Mouse (Mus musculus) lung, postnatal 0 days (tissue): ENCODE measurements around the gene Ankrd40. TPM values are rescaled to one million over a fixed set of nuclear protein-coding genes. Genes with fewer than 3 reads are reported as not detected.

Experiments used
- ATAC-seq: fragments of 200-750 bp; cut with Nextera tagmentation; 2 replicates; pipeline ENCODE4 v1.8.0; 2017; ENCODE audit warnings: moderate library complexity
- DNase-seq: peaks from one replicate; pipeline ENCODE4 v3.0.0-alpha.2; 2016; ENCODE audit warnings: low spot score
- H3K27ac ChIP-seq: fragments of 300-500 bp; sonication (generic); 2 replicates; pipeline ENCODE4 v1.5.1; 2014; ENCODE audit warnings: antibody characterized with exemption, mild to moderate bottlenecking, low read length, mixed read lengths
- H3K27me3 ChIP-seq: fragments of 300-500 bp; sonication (generic); replicated peaks from 2 replicates; pipeline ENCODE4 v1.6.1; 2014; ENCODE audit warnings: low read length, mixed read lengths; ENCODE audit not compliant: insufficient read depth
- H3K36me3 ChIP-seq: fragments of 300-500 bp; sonication (generic); 2 replicates; pipeline ENCODE4 v1.6.1; 2014; ENCODE audit warnings: low read length, mixed read lengths; ENCODE audit not compliant: insufficient read depth
- H3K4me1 ChIP-seq: fragments of 300-500 bp; sonication (generic); 2 replicates; pipeline ENCODE4 v1.6.1; 2014; ENCODE audit warnings: antibody characterized with exemption, low read depth, low read length, mixed read lengths; ENCODE audit not compliant: insufficient read depth
- H3K4me2 ChIP-seq: fragments of 300-500 bp; sonication (generic); replicated peaks from 2 replicates; pipeline ENCODE4 v1.6.1; 2014; ENCODE audit warnings: low read depth, mild to moderate bottlenecking, low read length, moderate library complexity, mixed read lengths
- H3K4me3 ChIP-seq: fragments of 300-500 bp; sonication (generic); 2 replicates; pipeline ENCODE4 v1.5.1; 2014; ENCODE audit warnings: low read depth, low read length
- H3K9ac ChIP-seq: fragments of 300-500 bp; sonication (generic); replicated peaks from 2 replicates; pipeline ENCODE4 v1.6.1; 2014; ENCODE audit warnings: low read depth, mild to moderate bottlenecking
- H3K9me3 ChIP-seq: fragments of 300-500 bp; sonication (generic); 2 replicates; pipeline ENCODE4 v1.6.1; 2016; ENCODE audit warnings: low read length, mixed read lengths
- CTCF ChIP-seq: IDR thresholded peaks from 2 replicates; pipeline ENCODE4 v1.5.1; 2016; ENCODE audit warnings: antibody characterized with exemption, mild to moderate bottlenecking
- EP300 ChIP-seq: IDR thresholded peaks from 2 replicates; pipeline ENCODE4 v1.6.1; 2016; ENCODE audit warnings: antibody characterized with exemption, mild to moderate bottlenecking, control low read depth
- WGBS: fragments of 180-500 bp; shearing (Covaris S2); extraction: QIAGEN DNeasy Blood & Tissue Kit; methylation state at CpG from one replicate; pipeline ENCODE4 v1.1.7; 2014; 5-methylcytosine and 5-hydroxymethylcytosine counted together
- polyA plus RNA-seq: library from polyadenylated mRNA; unstranded; fragments of >200 nt; fragmentation: Nextera tagmentation; extraction: Ambion mirVana; gene quantifications from 2 replicates; pipeline ENCODE4 v1.2.1, GENCODE M21; 2015

Gene Ankrd40
- polyA plus RNA-seq, 1 experiment from 2014 or later = 33.3 TPM

DNA sequence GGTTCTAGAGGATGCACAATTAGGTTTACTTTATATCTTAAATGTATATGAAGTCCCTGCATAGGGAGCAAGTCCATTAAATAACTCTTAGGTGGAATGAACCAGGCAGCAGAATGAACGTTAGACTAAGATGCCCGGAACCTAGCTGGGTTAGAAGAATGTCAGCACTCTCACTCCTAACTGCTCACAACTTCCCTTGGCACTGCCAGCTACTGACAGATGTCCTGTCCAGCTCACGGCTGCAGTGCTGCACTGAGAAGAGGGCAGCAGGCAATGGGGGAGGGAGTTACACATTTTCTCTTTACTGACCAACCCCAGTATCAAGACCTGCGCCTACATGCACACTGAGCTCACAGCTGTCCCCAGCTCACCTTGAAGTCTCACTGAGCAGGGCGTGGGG, 40.7 kb upstream of the Ankrd40 start:
- TF ChIP-seq EP300 (no peak), CTCF (no peak)
- H3K27ac ChIP-seq = peak overlapping the region; percentile 32; the same call in 1 of the 2 replicates
- H3K9ac ChIP-seq = no peak overlapping the region
- H3K4me3 ChIP-seq = no peak overlapping the region
- no peaks in the 10 kb centered on the region; the same call in 1 of the 2 replicates for H3K4me1 ChIP-seq
- WGBS = 63% methylated on average over 5 of the region's 5 CpGs
- H3K36me3 ChIP-seq = peaks cover 8% of the 10 kb centered on the region; the same call in 1 of the 2 replicates
- H3K27me3 ChIP-seq = no peaks in the 10 kb centered on the region
- DNase-seq (no peak), ATAC-seq (no peak)
- H3K4me2 ChIP-seq = no peak overlapping the region
- no peaks in the 10 kb centered on the region for H3K9me3 ChIP-seq

DNA sequence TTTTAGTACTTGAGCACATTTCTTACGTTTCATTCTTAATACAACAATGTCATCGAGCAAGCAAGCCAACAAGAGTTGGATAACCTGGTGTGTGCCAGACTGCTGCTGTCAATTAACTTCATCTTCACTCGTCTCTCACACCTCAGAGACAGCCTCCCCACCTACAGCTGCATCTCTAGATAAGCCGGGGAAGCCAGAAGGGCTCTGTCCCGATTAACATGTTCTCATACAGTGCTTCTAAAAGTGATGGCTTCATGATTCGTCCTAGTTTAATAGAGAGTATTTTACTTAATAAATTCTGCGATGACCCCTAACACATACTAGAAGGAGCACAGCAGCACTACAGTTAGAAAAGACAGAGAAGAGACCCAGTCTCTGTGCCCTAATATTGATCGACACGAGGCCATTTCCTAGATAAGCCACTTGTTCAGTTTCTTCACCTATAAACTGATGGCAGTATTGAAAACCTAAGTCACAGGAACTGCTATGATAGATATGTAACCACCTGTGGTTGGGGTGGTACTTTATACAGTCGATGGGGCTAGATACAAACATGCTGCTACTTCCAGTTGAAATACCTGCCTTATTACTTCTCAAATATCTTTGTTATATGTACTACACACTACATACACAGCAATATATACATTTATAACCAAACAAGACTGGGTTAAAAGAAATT, 37.6 kb upstream of the Ankrd40 start:
- no peaks in the 10 kb centered on the region for H3K27me3 ChIP-seq
- ATAC-seq = no peak
- 81% methylated on average over 10 of the region's 10 CpGs for WGBS
- H3K4me2 ChIP-seq = no peak overlapping the region
- TF ChIP-seq EP300 = no peak
- TF ChIP-seq CTCF = no peak
- no peak overlapping the region for H3K9ac ChIP-seq
- no peaks in the 10 kb centered on the region for H3K9me3 ChIP-seq
- no peak for DNase-seq
- no peaks in the 10 kb centered on the region; the same call in 1 of the 2 replicates for H3K4me1 ChIP-seq
- H3K4me3 ChIP-seq = no peak overlapping the region
- no peak overlapping the region for H3K27ac ChIP-seq
- peaks cover 30% of the 10 kb centered on the region; the same call in 1 of the 2 replicates for H3K36me3 ChIP-seq

DNA sequence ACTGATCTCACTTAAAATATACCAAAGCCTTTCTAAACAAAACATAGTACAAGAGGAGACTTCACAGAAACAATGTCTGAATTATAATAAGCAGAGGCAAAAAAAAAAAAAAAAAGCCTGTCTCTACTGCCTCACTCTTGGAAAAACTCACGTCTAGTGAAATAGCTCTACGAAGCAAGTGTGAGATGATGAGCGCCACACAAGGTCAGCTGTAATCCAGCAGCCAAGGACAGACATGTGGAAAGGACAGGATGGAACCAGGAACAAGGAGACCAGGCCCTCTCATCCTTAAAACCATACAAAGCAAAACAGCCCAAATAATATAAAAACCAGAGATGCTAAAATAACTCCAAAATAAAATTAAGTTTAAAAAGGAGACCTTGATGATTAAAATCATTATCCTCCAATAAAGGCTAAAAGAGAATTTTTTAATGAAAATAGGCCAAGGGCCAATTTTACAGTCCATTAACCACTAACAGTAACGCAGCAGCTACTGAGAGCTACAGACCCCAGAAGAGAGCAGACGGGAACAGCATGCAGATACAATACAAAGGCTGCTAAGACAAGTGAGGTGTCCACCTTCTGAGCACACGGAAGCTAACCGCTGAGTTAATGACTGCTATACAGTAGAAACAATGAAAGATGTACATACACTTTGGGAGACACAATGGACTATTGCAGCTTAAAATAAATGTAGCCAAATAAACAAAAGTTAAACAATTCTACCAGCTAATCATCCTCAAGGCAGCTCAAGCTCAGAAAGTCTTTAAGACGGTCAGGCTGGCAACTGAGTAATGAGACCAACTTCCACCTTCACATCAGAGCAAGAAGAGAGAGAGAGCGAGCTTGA, 32.6 kb upstream of the Ankrd40 start:
- H3K27ac ChIP-seq = no peak overlapping the region
- WGBS = 75% methylated on average over 9 of the region's 9 CpGs
- H3K4me3 ChIP-seq = no peak overlapping the region
- H3K4me2 ChIP-seq = no peak overlapping the region
- no peaks in the 10 kb centered on the region for H3K27me3 ChIP-seq
- H3K4me1 ChIP-seq = no peaks in the 10 kb centered on the region
- H3K9me3 ChIP-seq = no peaks in the 10 kb centered on the region
- TF ChIP-seq EP300 = no peak
- TF ChIP-seq CTCF = no peak
- no peak overlapping the region for H3K9ac ChIP-seq
- DNase-seq (no peak), ATAC-seq (no peak)
- H3K36me3 ChIP-seq = peaks cover 55% of the 10 kb centered on the region; the same call in 1 of the 2 replicates

DNA sequence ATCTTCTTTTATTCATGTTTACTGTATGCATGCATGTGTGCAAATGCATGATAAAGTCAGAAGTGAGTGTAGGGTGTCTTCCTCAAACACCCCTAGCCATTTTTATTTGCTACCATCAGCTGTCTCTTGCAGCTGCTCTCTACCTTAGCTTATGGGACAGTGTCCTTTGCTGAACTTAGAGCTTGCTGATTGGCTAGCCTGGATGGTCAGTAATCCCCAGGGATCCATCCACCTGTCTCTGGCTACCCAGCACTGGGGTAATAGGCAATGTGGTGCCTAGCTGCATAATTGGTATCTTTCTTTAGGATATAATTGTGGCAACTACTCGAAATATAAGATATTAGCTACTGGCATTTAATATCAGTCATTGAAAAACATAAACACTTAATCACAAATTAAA, 15.1 kb upstream of the Ankrd40 start:
- Histone ChIP-seq H3K27ac (no peak overlapping the region), H3K27me3 (no peaks in the 10 kb centered on the region), H3K4me2 (no peak overlapping the region), H3K4me1 (peaks cover 23% of the 10 kb centered on the region; the same call in 1 of the 2 replicates), H3K36me3 (no peaks in the 10 kb centered on the region), H3K9ac (no peak overlapping the region), H3K9me3 (no peaks in the 10 kb centered on the region), H3K4me3 (no peak overlapping the region)
- 86% methylated on average over 1 of the region's 1 CpGs for WGBS
- ATAC-seq = no peak
- TF ChIP-seq EP300 (no peak), CTCF (no peak)
- DNase-seq = no peak

DNA sequence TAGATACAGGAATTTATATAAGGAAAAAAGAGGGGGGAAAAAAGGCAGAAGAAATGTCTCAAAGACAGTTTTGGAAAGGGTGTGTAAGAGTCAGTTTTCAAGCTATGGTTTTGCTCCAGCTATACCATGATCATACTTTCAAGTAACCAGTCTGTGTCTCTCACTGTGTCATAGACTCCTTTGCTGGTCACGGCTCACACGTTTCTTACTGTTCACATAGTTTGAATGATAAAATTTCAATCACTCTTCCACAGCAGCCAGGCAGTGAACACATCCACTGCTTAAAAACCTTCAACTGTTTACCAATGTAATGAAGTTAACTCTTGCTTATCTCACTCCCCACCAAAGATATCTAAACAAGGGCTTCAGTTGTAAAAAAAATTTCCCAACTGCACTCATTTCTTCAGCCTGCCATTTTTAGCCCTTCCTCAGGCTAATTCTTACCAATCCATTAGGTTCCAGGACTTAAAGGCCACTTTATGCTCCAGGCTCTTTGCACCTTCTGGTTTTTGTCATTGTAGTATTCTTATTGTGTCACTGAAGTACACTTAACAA, 13.6 kb upstream of the Ankrd40 start:
- no peak for TF ChIP-seq EP300
- no peak for TF ChIP-seq CTCF
- Histone ChIP-seq H3K4me3 (no peak overlapping the region), H3K4me1 (peaks cover 23% of the 10 kb centered on the region; the same call in 1 of the 2 replicates), H3K4me2 (no peak overlapping the region), H3K9me3 (no peaks in the 10 kb centered on the region), H3K27ac (peak overlapping the region; percentile 35), H3K27me3 (no peaks in the 10 kb centered on the region), H3K36me3 (no peaks in the 10 kb centered on the region), H3K9ac (no peak overlapping the region)
- DNase-seq (no peak), ATAC-seq (no peak)
- WGBS = 53% methylated on average over 2 of the region's 2 CpGs

DNA sequence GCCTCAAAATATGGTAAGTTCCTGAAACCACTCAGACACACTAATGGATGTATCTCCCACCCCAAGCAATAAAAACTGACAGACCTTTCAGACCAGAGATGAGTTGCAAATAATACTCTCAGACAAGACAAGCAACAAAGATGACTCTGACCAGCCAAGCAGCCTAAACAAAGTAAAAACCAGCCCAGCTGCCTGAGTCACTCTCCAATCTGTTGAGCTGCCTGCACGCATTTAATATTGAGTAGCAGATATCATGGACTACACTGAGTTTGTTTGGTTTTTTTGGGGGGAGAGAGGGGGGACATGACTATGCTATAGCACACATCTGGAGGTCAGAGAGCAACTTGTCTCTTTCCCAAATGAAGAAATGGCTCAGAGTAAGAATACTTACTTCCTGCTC, 12.5 kb upstream of the Ankrd40 start:
- H3K36me3 ChIP-seq = no peaks in the 10 kb centered on the region
- no peak for ATAC-seq
- no peaks in the 10 kb centered on the region for H3K9me3 ChIP-seq
- WGBS = 40% methylated on average over 1 of the region's 1 CpGs
- TF ChIP-seq EP300 = no peak
- no peak for TF ChIP-seq CTCF
- H3K27ac ChIP-seq = peak overlapping the region; percentile 32; the same call in 1 of the 2 replicates
- no peak overlapping the region for H3K4me2 ChIP-seq
- no peak for DNase-seq
- peaks cover 23% of the 10 kb centered on the region; the same call in 1 of the 2 replicates for H3K4me1 ChIP-seq
- H3K9ac ChIP-seq = no peak overlapping the region
- H3K27me3 ChIP-seq = no peaks in the 10 kb centered on the region
- H3K4me3 ChIP-seq = no peak overlapping the region
